ENCODE assay signal across 16 mouse cellular contexts in the genomic region with DNA sequence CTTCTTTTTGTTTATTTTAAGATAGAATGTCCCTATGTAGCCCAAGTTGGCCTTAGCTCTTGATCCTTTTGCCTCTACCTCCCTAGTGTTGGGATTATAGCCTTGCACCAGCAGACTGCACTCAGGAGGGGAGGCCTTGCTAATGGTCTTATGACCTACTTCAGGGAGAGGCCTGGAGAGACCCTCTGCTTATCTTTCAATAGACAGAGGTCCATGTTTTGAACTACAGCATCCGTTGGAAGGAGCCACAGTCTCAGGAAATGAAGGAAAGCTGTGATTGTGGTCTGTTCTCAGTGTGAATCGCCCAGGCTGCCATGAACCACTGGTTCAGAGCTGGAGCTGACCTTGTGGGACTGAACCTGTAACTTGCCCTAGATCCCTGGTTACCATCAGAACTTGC. TPM values are rescaled to one million over a fixed set of nuclear protein-coding genes. Genes with fewer than 3 reads are reported as not detected.
"Had no signal": no experiment of that assay in that cellular context is flagged by ENCODE, and none has a peak within 500 bp of the region (broad histone marks: within the 10 kb centered on the region; RNA-seq: fewer than 3 reads in every experiment).

No protein-coding gene starts in this region.

RNA-seq across cellular contexts. Expression of gene 4930467E23Rik, which starts 27.1 kb away (rescaled TPM):
- polyA plus RNA-seq: liver, embryonic 15.5 days; liver, postnatal 0 days; lung, adult 2 months; lung, embryonic 16.5 days; macrophage; midbrain, embryonic 12.5 days; midbrain, embryonic 16.5 days; myocyte; neural tube, embryonic 11.5 days; neural tube, embryonic 13.5 days; neural tube, embryonic 15.5 days; spleen, adult 2 months; stomach, embryonic 15.5 days; stomach, postnatal 0 days; thymus, adult 2 months; urinary bladder, adult 2 months had no signal
